Mouse (Mus musculus) MEL (cell line): Measurements from ENCODE around the gene 9930111J21Rik2. TPM values are rescaled to one million over a fixed set of nuclear protein-coding genes. Genes with fewer than 3 reads are reported as not detected.

Experiments used
- polyA plus RNA-seq, 2 experiments: library from polyadenylated mRNA; stranded (reverse) in 1 of 2; unstranded in 1 of 2; fragments of >175 nt in 1 of 2; fragments of >200 nt in 1 of 2; gene quantifications; 2 replicates each; pipeline versions ENCODE4 v1.2.1 to v1.2.4; 2012; ENCODE audit warnings: low replicate concordance in 2 of 2, low read depth in 1 of 2; ENCODE audit not compliant: insufficient read length in 2 of 2, insufficient read depth in 1 of 2, missing spikeins in 1 of 2
- total RNA-seq: library from RNA; depleted of rRNA; stranded (reverse); fragments of 300-350 nt; gene quantifications from 2 replicates; pipeline ENCODE4 v1.2.3, GENCODE M21; 2012; rRNA removed

Gene 9930111J21Rik2
- total and polyA plus RNA-seq, 3 experiments = 0.04 to 0.08 TPM; not detected in 1

Other genes starting within 250 kb of the 9930111J21Rik2 start
- 31.6 and 37.0 TPM in 2 replicates for gene Trim41, start 233.9 kb downstream of the 9930111J21Rik2 start, total RNA-seq
- gene Trim41, start 233.9 kb downstream of the 9930111J21Rik2 start, polyA plus RNA-seq = 10 to 100 TPM; 56.4 to 76.3 TPM
- 0.72 and 0.81 TPM in 2 replicates for gene Trim7, start 225.1 kb downstream of the 9930111J21Rik2 start, total RNA-seq
- 1 to 10 TPM in 1 of 2 experiments, not detected in 1; 1.3 TPM for gene Trim7, start 225.1 kb downstream of the 9930111J21Rik2 start, polyA plus RNA-seq
- gene Gm12184, start 224.6 kb downstream of the 9930111J21Rik2 start, total RNA-seq = 7.1 and 10.9 TPM in 2 replicates
- gene Gm12184, start 224.6 kb downstream of the 9930111J21Rik2 start, polyA plus RNA-seq = 10 to 100 TPM in 1 of 2 experiments, not detected in 1; 15.3 TPM
- gene Irgm1, start 179.6 kb downstream of the 9930111J21Rik2 start, total RNA-seq = 7.5 and 10.7 TPM in 2 replicates
- 10 to 100 TPM in 1 of 2 experiments, not detected in 1; 10.0 TPM for gene Irgm1, start 179.6 kb downstream of the 9930111J21Rik2 start, polyA plus RNA-seq
- gene Gm5431, start 149.0 kb downstream of the 9930111J21Rik2 start, total RNA-seq = not detected in 2 replicates
- gene Gm5431, start 149.0 kb downstream of the 9930111J21Rik2 start, polyA plus RNA-seq = under 1 TPM in 1 of 2 experiments, not detected in 1; 0.04 TPM
- 2.8 and 6.6 TPM in 2 replicates for gene Psme2b, start 105.1 kb downstream of the 9930111J21Rik2 start, total RNA-seq
- 1 to 10 TPM in 1 of 2 experiments, not detected in 1; 6.2 TPM for gene Psme2b, start 105.1 kb downstream of the 9930111J21Rik2 start, polyA plus RNA-seq
- 0.92 and 2.0 TPM in 2 replicates for gene Olfr56, start 72.4 kb downstream of the 9930111J21Rik2 start, total RNA-seq
- gene Olfr56, start 72.4 kb downstream of the 9930111J21Rik2 start, polyA plus RNA-seq = under 1 TPM in 1 of 2 experiments, not detected in 1; 0.58 TPM
- gene 9930111J21Rik1, start 71.8 kb downstream of the 9930111J21Rik2 start, total RNA-seq = 0.04 TPM in 1 of 2 replicates, not detected in the other
- under 1 TPM in 1 of 2 experiments, not detected in 1; 0.06 TPM for gene 9930111J21Rik1, start 71.8 kb downstream of the 9930111J21Rik2 start, polyA plus RNA-seq
- not detected in 2 replicates for gene Gm12185, start 59.0 kb downstream of the 9930111J21Rik2 start, total RNA-seq
- gene Gm12185, start 59.0 kb downstream of the 9930111J21Rik2 start, polyA plus RNA-seq = not detected
- gene Tgtp1, start 57.1 kb downstream of the 9930111J21Rik2 start, total RNA-seq = not detected in 2 replicates
- gene Tgtp1, start 57.1 kb downstream of the 9930111J21Rik2 start, polyA plus RNA-seq = not detected
- 0.75 and 0.77 TPM in 2 replicates for gene Tgtp2, start 13.0 kb upstream of the 9930111J21Rik2 start, total RNA-seq
- under 1 TPM in 1 of 2 experiments, not detected in 1; 0.54 TPM for gene Tgtp2, start 13.0 kb upstream of the 9930111J21Rik2 start, polyA plus RNA-seq
- gene Ifi47, start 25.3 kb upstream of the 9930111J21Rik2 start, total RNA-seq = 35.2 and 48.0 TPM in 2 replicates
- 10 to 100 TPM in 1 of 2 experiments, not detected in 1; 26.4 TPM for gene Ifi47, start 25.3 kb upstream of the 9930111J21Rik2 start, polyA plus RNA-seq
- not detected in 2 replicates for gene Olfr1396, start 63.6 kb upstream of the 9930111J21Rik2 start, total RNA-seq
- under 1 TPM in 1 of 2 experiments, not detected in 1; 0.06 TPM for gene Olfr1396, start 63.6 kb upstream of the 9930111J21Rik2 start, polyA plus RNA-seq
- gene Olfr1395, start 91.0 kb upstream of the 9930111J21Rik2 start, total RNA-seq = not detected in 2 replicates
- not detected for gene Olfr1395, start 91.0 kb upstream of the 9930111J21Rik2 start, polyA plus RNA-seq
- gene Olfr1394, start 103.1 kb upstream of the 9930111J21Rik2 start, total RNA-seq = not detected in 2 replicates
- gene Olfr1394, start 103.1 kb upstream of the 9930111J21Rik2 start, polyA plus RNA-seq = not detected
- gene Btnl9, start 135.9 kb upstream of the 9930111J21Rik2 start, total RNA-seq = not detected in 2 replicates
- under 1 TPM in 1 of 2 experiments, not detected in 1; 0.03 TPM for gene Btnl9, start 135.9 kb upstream of the 9930111J21Rik2 start, polyA plus RNA-seq
- gene Zfp62, start 152.1 kb upstream of the 9930111J21Rik2 start, total RNA-seq = 30.8 and 31.8 TPM in 2 replicates
- 100 to 1,000 TPM in 1 of 2 experiments, 10 to 100 TPM in 1; 16.7 to 132 TPM for gene Zfp62, start 152.1 kb upstream of the 9930111J21Rik2 start, polyA plus RNA-seq
- gene Mgat1, start 192.9 kb upstream of the 9930111J21Rik2 start, total RNA-seq = 41.1 and 41.9 TPM in 2 replicates
- gene Mgat1, start 192.9 kb upstream of the 9930111J21Rik2 start, polyA plus RNA-seq = 10 to 100 TPM in 1 of 2 experiments, not detected in 1; 44.3 TPM
- gene Olfr1393, start 227.1 kb upstream of the 9930111J21Rik2 start, total RNA-seq = not detected in 2 replicates
- not detected for gene Olfr1393, start 227.1 kb upstream of the 9930111J21Rik2 start, polyA plus RNA-seq
- gene Olfr1392, start 234.0 kb upstream of the 9930111J21Rik2 start, total RNA-seq = not detected in 2 replicates
- not detected for gene Olfr1392, start 234.0 kb upstream of the 9930111J21Rik2 start, polyA plus RNA-seq